Mouse (Mus musculus) CH12.LX (cell line): ENCODE measurements around the gene Zfp9. TPM values are rescaled to one million over a fixed set of nuclear protein-coding genes. Genes with fewer than 3 reads are reported as not detected.

Experiments used
- DNase-seq: peaks from one replicate; pipeline ENCODE4 v3.0.0-alpha.2; 2013; ENCODE audit errors: extremely low read depth
- H3K27ac ChIP-seq: 2 replicates; pipeline ENCODE4 v1.5.1; 2012; ENCODE audit warnings: low read depth, mild to moderate bottlenecking, control low read depth, moderate library complexity; ENCODE audit not compliant: insufficient read depth
- H3K27me3 ChIP-seq: replicated peaks from 2 replicates; pipeline ENCODE3; 2012; ENCODE audit warnings: inconsistent platforms
- H3K36me3 ChIP-seq, 2 experiments: replicated peaks in 1 of 2; 2 replicates each; pipeline versions ENCODE3 to v1.6.1; 2012; ENCODE audit warnings: inconsistent platforms in 1 of 2, low read length in 1 of 2, mild to moderate bottlenecking in 1 of 2, mixed read lengths in 1 of 2, moderate library complexity in 1 of 2; ENCODE audit not compliant: control insufficient read depth in 1 of 2, insufficient read depth in 1 of 2
- H3K4me1 ChIP-seq, 2 experiments: 2 replicates each; pipeline ENCODE4 v1.6.1; 2012; ENCODE audit warnings: inconsistent platforms in 1 of 2, moderate library complexity in 1 of 2; ENCODE audit not compliant: insufficient read depth in 2 of 2, control insufficient read depth in 1 of 2
- H3K4me2 ChIP-seq: 2 replicates; pipeline ENCODE4 v1.6.1; 2012; ENCODE audit warnings: low read depth, mild to moderate bottlenecking, control low read depth; ENCODE audit not compliant: poor library complexity, insufficient read depth, severe bottlenecking
- H3K4me3 ChIP-seq, 3 experiments: fragments of 150-350 bp in 1 of 3; sonication (generic) in 1 of 3; replicated peaks in 1 of 3; 2 replicates each; pipeline versions ENCODE3 to v1.5.1; 2011 to 2012; ENCODE audit warnings: low read depth in 2 of 3, low read length in 2 of 3, mild to moderate bottlenecking in 2 of 3, moderate library complexity in 2 of 3, control low read depth in 1 of 3, improper control_type of control experiment in 1 of 3, inconsistent platforms in 1 of 3, mixed read lengths in 1 of 3; ENCODE audit not compliant: poor library complexity in 1 of 3
- H3K79me2 ChIP-seq: replicated peaks from 2 replicates; pipeline ENCODE4 v1.6.1; 2012; ENCODE audit warnings: mild to moderate bottlenecking, moderate library complexity; ENCODE audit not compliant: control insufficient read depth, poor library complexity, insufficient read depth, severe bottlenecking; ENCODE audit errors: extremely low read depth
- H3K9ac ChIP-seq: 2 replicates; pipeline ENCODE4 v1.6.1; 2012; ENCODE audit warnings: low read depth, mild to moderate bottlenecking, control low read depth, moderate library complexity; ENCODE audit not compliant: insufficient read depth
- H3K9me3 ChIP-seq: replicated peaks from 2 replicates; pipeline ENCODE3; 2012; ENCODE audit warnings: low read length, inconsistent platforms, mixed read lengths
- BHLHE40 ChIP-seq: IDR thresholded peaks from 2 replicates; pipeline ENCODE4 v1.6.1; 2011; ENCODE audit warnings: mild to moderate bottlenecking, low read depth, low read length, improper control_type of control experiment
- CHD1 ChIP-seq: IDR thresholded peaks from 2 replicates; pipeline ENCODE4 v1.6.1; 2012; ENCODE audit warnings: low read depth, low read length, improper control_type of control experiment, inconsistent platforms
- CHD2 ChIP-seq: IDR thresholded peaks from 2 replicates; pipeline ENCODE4 v1.6.1; 2011; ENCODE audit warnings: low read length, improper control_type of control experiment
- CTCF ChIP-seq, 2 experiments: IDR thresholded peaks in 1 of 2; conservative IDR thresholded peaks in 1 of 2; 2 replicates each; pipeline ENCODE4 v1.5.1; 2011 to 2012; ENCODE audit warnings: low read depth in 2 of 2, low read length in 2 of 2, improper control_type of control experiment in 1 of 2, inconsistent platforms in 1 of 2, mild to moderate bottlenecking in 1 of 2, moderate library complexity in 1 of 2
- E2F4 ChIP-seq: IDR thresholded peaks from 2 replicates; pipeline ENCODE4 v1.6.1; 2011; ENCODE audit warnings: low read depth, low read length, improper control_type of control experiment; ENCODE audit not compliant: insufficient replicate concordance
- ELF1 ChIP-seq: IDR thresholded peaks from 2 replicates; pipeline ENCODE4 v1.6.1; 2014; ENCODE audit warnings: low read depth, mild to moderate bottlenecking, inconsistent platforms, low read length, improper control_type of control experiment
- EP300 ChIP-seq: IDR thresholded peaks from 2 replicates; pipeline ENCODE4 v1.6.1; 2011; ENCODE audit warnings: low read length, improper control_type of control experiment
- ETS1 ChIP-seq: conservative IDR thresholded peaks from 2 replicates; pipeline ENCODE4 v1.6.1; 2012; ENCODE audit warnings: low read depth, mild to moderate bottlenecking, inconsistent platforms, low read length, improper control_type of control experiment, moderate library complexity
- GABPA ChIP-seq: IDR thresholded peaks from 2 replicates; pipeline ENCODE4 v1.6.1; 2012; ENCODE audit warnings: low read depth, low read length, improper control_type of control experiment, inconsistent platforms; ENCODE audit not compliant: insufficient replicate concordance
- HCFC1 ChIP-seq: IDR thresholded peaks from 2 replicates; pipeline ENCODE4 v1.6.1; 2012; ENCODE audit warnings: low read depth, mild to moderate bottlenecking, inconsistent platforms, low read length, improper control_type of control experiment
- IRF4 ChIP-seq: IDR thresholded peaks from 2 replicates; pipeline ENCODE4 v1.6.1; 2014; ENCODE audit warnings: low read depth, mild to moderate bottlenecking, inconsistent platforms, low read length, improper control_type of control experiment
- JUN ChIP-seq: IDR thresholded peaks from 2 replicates; pipeline ENCODE4 v1.6.1; 2011; ENCODE audit warnings: low read depth, mild to moderate bottlenecking, low read length, improper control_type of control experiment, moderate library complexity; ENCODE audit not compliant: insufficient read depth
- JUND ChIP-seq: conservative IDR thresholded peaks from 2 replicates; pipeline ENCODE4 v1.6.1; 2011; ENCODE audit warnings: low read depth, low read length, improper control_type of control experiment
- KAT2A ChIP-seq: IDR thresholded peaks from 2 replicates; pipeline ENCODE4 v1.6.1; 2012; ENCODE audit warnings: low read length, improper control_type of control experiment, inconsistent platforms; ENCODE audit not compliant: insufficient replicate concordance
- MAFK ChIP-seq: IDR thresholded peaks from 2 replicates; pipeline ENCODE4 v1.6.1; 2011; ENCODE audit warnings: low read length, improper control_type of control experiment; ENCODE audit not compliant: insufficient replicate concordance
- MAX ChIP-seq: IDR thresholded peaks from 2 replicates; pipeline ENCODE4 v1.6.1; 2011; ENCODE audit warnings: low read length, improper control_type of control experiment
- MAZ ChIP-seq: IDR thresholded peaks from 2 replicates; pipeline ENCODE4 v1.6.1; 2012; ENCODE audit warnings: low read depth, mild to moderate bottlenecking, inconsistent platforms, low read length, improper control_type of control experiment, moderate library complexity
- MEF2A ChIP-seq: IDR thresholded peaks from 2 replicates; pipeline ENCODE4 v1.6.1; 2014; ENCODE audit warnings: low read depth, mild to moderate bottlenecking, inconsistent platforms, low read length, improper control_type of control experiment, borderline replicate concordance
- MXI1 ChIP-seq: IDR thresholded peaks from 2 replicates; pipeline ENCODE4 v1.6.1; 2011; ENCODE audit warnings: mild to moderate bottlenecking, low read depth, low read length, improper control_type of control experiment
- MYC ChIP-seq: IDR thresholded peaks from 2 replicates; pipeline ENCODE4 v1.6.1; 2011; ENCODE audit warnings: low read depth, mild to moderate bottlenecking, improper control_type of control experiment, low read length
- NELFE ChIP-seq: IDR thresholded peaks from 2 replicates; pipeline ENCODE4 v1.6.1; 2011; ENCODE audit warnings: low read depth, low read length, improper control_type of control experiment
- NRF1 ChIP-seq: IDR thresholded peaks from 2 replicates; pipeline ENCODE4 v1.6.1; 2014; ENCODE audit warnings: low read depth, mild to moderate bottlenecking, inconsistent platforms, low read length, improper control_type of control experiment, moderate library complexity
- PAX5 ChIP-seq: IDR thresholded peaks from 2 replicates; pipeline ENCODE4 v1.6.1; 2012; ENCODE audit warnings: low read length, inconsistent platforms, mixed read lengths
- POLR2A ChIP-seq: IDR thresholded peaks from 2 replicates; pipeline ENCODE4 v1.6.1; 2011; ENCODE audit warnings: low read depth, mild to moderate bottlenecking, improper control_type of control experiment, low read length
- POLR2AphosphoS2 ChIP-seq: IDR thresholded peaks from 2 replicates; pipeline ENCODE4 v1.6.1; 2011; ENCODE audit warnings: low read depth, low read length, improper control_type of control experiment
- RAD21 ChIP-seq: IDR thresholded peaks from 2 replicates; pipeline ENCODE4 v1.6.1; 2011; ENCODE audit warnings: low read depth, mild to moderate bottlenecking, low read length, improper control_type of control experiment, moderate library complexity
- RCOR1 ChIP-seq: conservative IDR thresholded peaks from 2 replicates; pipeline ENCODE4 v1.6.1; 2012; ENCODE audit warnings: low read depth, mild to moderate bottlenecking, inconsistent platforms, low read length, improper control_type of control experiment
- SIN3A ChIP-seq: IDR thresholded peaks from 2 replicates; pipeline ENCODE4 v1.6.1; 2012; ENCODE audit warnings: low read length, improper control_type of control experiment, inconsistent platforms
- SMC3 ChIP-seq: IDR thresholded peaks from 2 replicates; pipeline ENCODE4 v1.6.1; 2011; ENCODE audit warnings: low read depth, low read length, improper control_type of control experiment
- TBP ChIP-seq: conservative IDR thresholded peaks from 2 replicates; pipeline ENCODE4 v1.6.1; 2011; ENCODE audit warnings: low read depth, low read length, improper control_type of control experiment
- TCF12 ChIP-seq: IDR thresholded peaks from 2 replicates; pipeline ENCODE4 v1.6.1; 2014; ENCODE audit warnings: low read depth, mild to moderate bottlenecking, inconsistent platforms, low read length, improper control_type of control experiment
- UBTF ChIP-seq: IDR thresholded peaks from 2 replicates; pipeline ENCODE4 v1.6.1; 2012; ENCODE audit warnings: low read depth, mild to moderate bottlenecking, inconsistent platforms, low read length, improper control_type of control experiment, moderate library complexity
- USF1 ChIP-seq: IDR thresholded peaks from 2 replicates; pipeline ENCODE4 v1.6.1; 2014; ENCODE audit warnings: low read depth, mild to moderate bottlenecking, inconsistent platforms, low read length, improper control_type of control experiment
- USF2 ChIP-seq: conservative IDR thresholded peaks from 2 replicates; pipeline ENCODE4 v1.6.1; 2011; ENCODE audit warnings: low read depth, low read length, improper control_type of control experiment
- ZC3H11A ChIP-seq: IDR thresholded peaks from 2 replicates; pipeline ENCODE4 v1.6.1; 2012; ENCODE audit warnings: low read depth, mild to moderate bottlenecking, inconsistent platforms, low read length, improper control_type of control experiment
- ZKSCAN1 ChIP-seq: IDR thresholded peaks from 2 replicates; pipeline ENCODE4 v1.6.1; 2012; ENCODE audit warnings: low read depth, inconsistent platforms, low read length, improper control_type of control experiment, borderline replicate concordance
- ZMIZ1 ChIP-seq: IDR thresholded peaks from 2 replicates; pipeline ENCODE4 v1.6.1; 2012; ENCODE audit warnings: low read depth, mild to moderate bottlenecking, inconsistent platforms, low read length, improper control_type of control experiment
- ZNF384 ChIP-seq: IDR thresholded peaks from 2 replicates; pipeline ENCODE4 v1.6.1; 2012; ENCODE audit warnings: low read depth, low read length, improper control_type of control experiment, inconsistent platforms
- dilution Hi-C: fragments of 300-500 bp; cut with MboI; formaldehyde crosslinking; loops from 2 replicates; pipeline ENCODE4 v1.14.3; 2020; ENCODE audit warnings: low sequenced_read_pairs; ENCODE audit not compliant: extremely low pct_unique_long_range_greater_than_20kb, extremely low pct_ligation_motif_present
- in situ Hi-C: fragments of 300-500 bp; cut with MboI; formaldehyde crosslinking; loops from 3 replicates; pipeline ENCODE4 v1.14.3; 2019; ENCODE audit warnings: low sequenced_read_pairs, low pct_ligation_motif_present, low pct_unique_long_range_greater_than_20kb, mixed read lengths
- polyA plus RNA-seq: library from polyadenylated mRNA; unstranded; fragments of >175 nt; gene quantifications from 2 replicates; pipeline ENCODE4 v1.2.1, GENCODE M21; 2012; ENCODE audit warnings: low read depth; ENCODE audit not compliant: insufficient read length
- total RNA-seq, 2 experiments: library from RNA; depleted of rRNA; stranded (reverse); fragments of 300-350 nt in 1 of 2; fragments of >200 nt in 1 of 2; gene quantifications; 2 replicates each; pipeline ENCODE4 v1.2.3; 2012 to 2014

Gene Zfp9
- total and polyA plus RNA-seq, 3 experiments = 0.08 TPM; not detected in 1

- H3K4me3 ChIP-seq = peak within 1 kb of the TSS; percentile 81 to 98 (median 97)
- H3K4me1 ChIP-seq = peaks cover 0 to 18% of the 10 kb centered on the region in 2 experiments; a peak in 2 of 4 replicates
- TF ChIP-seq MAZ (no peak; the same call in none of the 2 replicates), ZMIZ1 (peak; percentile 82), SIN3A (peak; percentile 88; the same call in 1 of the 2 replicates), RCOR1 (no peak), ELF1 (peak; percentile 97), USF2 (no peak), CHD2 (no peak), JUN (no peak), BHLHE40 (peak; percentile 16; the same call in 1 of the 2 replicates), TBP (peak; percentile 93), PAX5 (no peak), IRF4 (peak; percentile 34; the same call in 1 of the 2 replicates), ZNF384 (peak; percentile 21; the same call in 1 of the 2 replicates), KAT2A (peak; percentile 60; the same call in 1 of the 2 replicates), MEF2A (peak; percentile 80), MAFK (no peak), POLR2AphosphoS2 (peak; percentile 90), CHD1 (no peak), TCF12 (peak; percentile 80), ETS1 (0 out of 2 replicates have a peak, but pooled peaks have one; percentile 20), SMC3 (peak; percentile 48), HCFC1 (peak; percentile 94), CTCF (conservative IDR thresholded peaks at IDR 0.05 in 1 of 2, IDR thresholded peaks at IDR 0.05 in 1 of 2; ENCODE audit: low read depth in 2 of 2, low read length in 2 of 2) (peak in 1 of 2 experiments; percentile 99; a peak in 2 of 4 replicates), JUND (no peak), POLR2A (peak; percentile 95), RAD21 (peak; percentile 49), NELFE (peak; percentile 91), ZKSCAN1 (no peak), MAX (no peak; the same call in 1 of the 2 replicates), ZC3H11A (no peak), MYC (no peak; the same call in 1 of the 2 replicates), MXI1 (peak; percentile 75), NRF1 (peak; percentile 91), GABPA (no peak; the same call in 1 of the 2 replicates), USF1 (no peak), E2F4 (no peak), EP300 (no peak), UBTF (no peak)
- peak; percentile 97 for DNase-seq
- H3K79me2 ChIP-seq = peaks cover 13% of the 10 kb centered on the region
- peaks cover 23 to 39% of the 10 kb centered on the region in 2 experiments for H3K36me3 ChIP-seq
- peak within 1 kb of the TSS; percentile 85 for H3K4me2 ChIP-seq
- H3K27me3 ChIP-seq = no peaks in the 10 kb centered on the region
- H3K9me3 ChIP-seq = no peaks in the 10 kb centered on the region
- dilution Hi-C loops = no loop called here
- H3K9ac ChIP-seq = peak within 1 kb of the TSS; percentile 70
- peak within 1 kb of the TSS; percentile 66 for H3K27ac ChIP-seq
- in situ Hi-C loops = no loop called here
Measured at GRCm38 (mm10) chr6:118419050-118419920, 59.8 kb downstream of the Zfp9 start, which contains the start of gene Bms1. Bms1 (minus strand) TSS chr6:118419474.
